Mouse (Mus musculus) forelimb bud, embryonic 11.5 days (tissue): ENCODE results near the gene Def8.

Experiments used
- DNase-seq: peaks from one replicate; pipeline ENCODE4 v3.0.0-alpha.2; 2012; ENCODE audit warnings: low read depth, low spot score

Gene Def8

GRCm38 (mm10) chr8:123482627-123483026 lies 59.3 kb downstream of the Def8 start:
- DNase-seq, result no peak

- DNase-seq, result no peak
These were observed 68.2 kb downstream of the Def8 start for GRCm38 (mm10) chr8:123491280-123492075.

GRCm38 (mm10) chr8:123492898-123493297 lies 69.6 kb downstream of the Def8 start:
- DNase-seq, result no peak

GRCm38 (mm10) chr8:123497699-123498098 lies 74.4 kb downstream of the Def8 start:
- DNase-seq, result no peak

GRCm38 (mm10) chr8:123498963-123499362 lies 75.6 kb downstream of the Def8 start:
- DNase-seq, result no peak

- DNase-seq, result no peak
These were observed 76.2 kb downstream of the Def8 start for GRCm38 (mm10) chr8:123499556-123499955.

GRCm38 (mm10) chr8:123502192-123502591 lies 78.9 kb downstream of the Def8 start:
- DNase-seq, result no peak

- no peak for DNase-seq
These were observed 80.6 kb downstream of the Def8 start for GRCm38 (mm10) chr8:123503801-123504467.

- no peak for DNase-seq
These were observed 81.4 kb downstream of the Def8 start for GRCm38 (mm10) chr8:123504591-123505195.

GRCm38 (mm10) chr8:123505267-123505666 lies 81.9 kb downstream of the Def8 start:
- no peak for DNase-seq

GRCm38 (mm10) chr8:123505695-123506094 lies 82.4 kb downstream of the Def8 start:
- no peak for DNase-seq

GRCm38 (mm10) chr8:123507153-123507552 lies 83.8 kb downstream of the Def8 start:
- no peak for DNase-seq

GRCm38 (mm10) chr8:123510819-123511218 lies 87.5 kb downstream of the Def8 start:
- DNase-seq, result no peak
